Mouse (Mus musculus): Measurements from ENCODE around the gene Akna.

DNA sequence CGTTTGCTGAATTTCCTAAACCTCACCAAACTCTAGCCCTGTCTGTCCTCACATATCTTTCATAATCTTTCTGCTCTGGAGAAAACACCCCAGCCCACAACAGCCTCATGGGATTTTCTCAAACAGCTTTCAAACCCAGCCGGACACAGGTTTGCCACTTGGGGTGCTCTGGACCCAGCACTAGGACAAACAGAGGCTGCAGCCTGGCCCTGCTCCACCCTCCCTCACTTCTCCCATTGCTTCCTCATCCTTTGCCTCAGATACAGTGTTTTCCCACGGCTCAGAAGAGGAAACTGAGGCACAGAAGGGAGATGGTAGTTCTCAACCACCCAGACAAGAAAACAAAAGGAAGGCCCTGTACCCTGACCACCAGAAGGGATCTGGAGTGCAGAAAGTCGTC is 2.5 kb upstream of the Akna start:
- TF ChIP-seq CTCF (IDR thresholded peaks at IDR 0.05; ENCODE audit: borderline replicate concordance, insufficient read depth, low read length) (no peak), POLR2A (IDR thresholded peaks at IDR 0.05; ENCODE audit: low read depth, low read length) (no peak)
